Mouse (Mus musculus) thymus, adult 2 months (tissue): Measurements from ENCODE around the gene Tgfbr2. TPM values are rescaled to one million over a fixed set of nuclear protein-coding genes. Genes with fewer than 3 reads are reported as not detected.

Source experiments
- DNase-seq: peaks from one replicate; pipeline ENCODE4 v3.0.0; 2021
- H3K27ac ChIP-seq: fragments of 200-500 bp; 2 replicates; pipeline ENCODE4 v1.5.1; 2012; ENCODE audit warnings: low read length, control low read depth; ENCODE audit not compliant: control insufficient read depth, insufficient read depth
- H3K27me3 ChIP-seq: fragments of 200-500 bp; 2 replicates; pipeline ENCODE4 v1.6.1; 2012; ENCODE audit warnings: mild to moderate bottlenecking, low read length, moderate library complexity, mixed read lengths; ENCODE audit not compliant: control insufficient read depth, insufficient read depth
- H3K36me3 ChIP-seq: fragments of 200-500 bp; 2 replicates; pipeline ENCODE4 v1.6.1; 2012; ENCODE audit warnings: mild to moderate bottlenecking, low read length, moderate library complexity; ENCODE audit not compliant: control insufficient read depth, insufficient read depth
- H3K4me1 ChIP-seq: fragments of 200-500 bp; replicated peaks from 2 replicates; pipeline ENCODE4 v1.6.1; 2012; ENCODE audit warnings: low read length; ENCODE audit not compliant: control insufficient read depth, insufficient read depth
- H3K4me3 ChIP-seq: fragments of 200-500 bp; 2 replicates; pipeline ENCODE4 v1.5.1; 2012; ENCODE audit warnings: mild to moderate bottlenecking, low read length, control low read depth, moderate library complexity; ENCODE audit not compliant: control insufficient read depth, insufficient read depth
- CTCF ChIP-seq: fragments of 200-500 bp; IDR thresholded peaks from 2 replicates; pipeline ENCODE4 v1.5.1; 2012; ENCODE audit warnings: mild to moderate bottlenecking, control low read depth, low read length, moderate library complexity, borderline replicate concordance; ENCODE audit not compliant: control insufficient read depth, poor library complexity, insufficient read depth; ENCODE audit errors: extremely low read depth
- POLR2A ChIP-seq: fragments of 200-500 bp; IDR thresholded peaks from 2 replicates; pipeline ENCODE4 v1.6.1; 2012; ENCODE audit warnings: mild to moderate bottlenecking, low read length, control low read depth, moderate library complexity; ENCODE audit not compliant: control insufficient read depth, poor library complexity, insufficient read depth; ENCODE audit errors: extremely low read depth
- WGBS: fragments of 180-500 bp; shearing (Covaris S2); methylation state at CpG from one replicate; pipeline ENCODE4 v1.1.7; 2018; 5-methylcytosine and 5-hydroxymethylcytosine counted together
- polyA plus RNA-seq: library from polyadenylated mRNA; depleted of rRNA; stranded (reverse); fragments of >200 nt; gene quantifications from 2 replicates; pipeline ENCODE4 v1.2.3, GENCODE M21; 2012; rRNA removed

Gene Tgfbr2
- 57.2 and 60.1 TPM in 2 replicates for polyA plus RNA-seq

GRCm38 (mm10) chr9:116174481-116175461 lies at the start of gene Tgfbr2:
Tgfbr2 (minus strand) TSS chr9:116175360.
- Histone ChIP-seq H3K27me3 (no peaks in the 10 kb centered on the region), H3K27ac (peak within 1 kb of the TSS; percentile 94), H3K4me3 (peak within 1 kb of the TSS; percentile 98), H3K36me3 (no peaks in the 10 kb centered on the region), H3K4me1 (peaks cover 32% of the 10 kb centered on the region)
- under 1% methylated on average over 90 of the region's 90 CpGs for WGBS
- TF ChIP-seq CTCF (peak; percentile 16; the same call in 1 of the 2 replicates), POLR2A (peak; percentile 64)
- peak; percentile 86 for DNase-seq

DNA sequence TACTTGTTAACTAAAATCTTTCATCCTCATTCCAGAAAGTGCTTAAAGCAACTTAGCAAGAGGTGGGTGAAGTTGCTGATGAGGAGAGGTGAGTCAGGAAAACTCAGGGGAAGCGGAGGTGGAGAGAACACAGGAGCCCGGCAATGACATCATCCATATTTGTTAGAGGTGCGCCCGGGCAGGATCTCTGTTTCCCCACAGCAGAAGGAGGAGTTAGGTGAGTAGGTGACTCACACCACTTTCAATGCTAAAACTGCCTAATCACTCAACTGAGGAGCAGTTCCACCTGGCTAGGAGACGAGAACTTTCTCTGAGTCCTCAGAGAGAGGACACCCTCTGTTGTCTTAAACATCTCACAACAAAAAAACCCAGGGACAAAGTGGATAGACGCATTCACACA lies 48.2 kb upstream of the Tgfbr2 start:
- 63% methylated on average over 6 of the region's 6 CpGs for WGBS
- Histone ChIP-seq H3K4me3 (no peak overlapping the region), H3K27ac (no peak overlapping the region), H3K4me1 (peaks cover 8% of the 10 kb centered on the region), H3K27me3 (no peaks in the 10 kb centered on the region), H3K36me3 (no peaks in the 10 kb centered on the region)
- TF ChIP-seq POLR2A (no peak), CTCF (no peak)
- DNase-seq: no peak

DNA sequence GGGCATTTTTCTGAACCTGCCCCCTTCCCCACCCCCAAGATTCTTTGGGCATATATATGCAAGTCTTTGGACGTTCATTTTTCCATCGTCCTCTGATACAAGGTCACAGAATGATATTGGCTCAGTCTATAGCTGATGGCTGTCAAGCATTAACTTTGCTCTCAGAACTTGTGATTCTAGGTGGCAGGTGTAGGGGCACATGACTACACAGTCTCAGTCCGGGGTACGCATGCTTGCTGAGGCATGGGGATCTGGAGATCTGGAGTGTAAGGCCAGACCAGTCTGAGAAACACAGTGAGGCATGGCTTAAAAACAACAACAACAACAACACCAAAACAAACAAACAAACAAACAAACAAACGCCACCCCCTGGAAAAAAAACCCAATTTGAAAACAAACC lies 47.5 kb upstream of the Tgfbr2 start:
- Histone ChIP-seq H3K4me1 (peaks cover 8% of the 10 kb centered on the region), H3K36me3 (no peaks in the 10 kb centered on the region), H3K4me3 (no peak overlapping the region), H3K27me3 (no peaks in the 10 kb centered on the region), H3K27ac (no peak overlapping the region)
- WGBS: 97% methylated on average over 5 of the region's 5 CpGs
- DNase-seq: no peak
- TF ChIP-seq CTCF: no peak
- no peak for TF ChIP-seq POLR2A

DNA sequence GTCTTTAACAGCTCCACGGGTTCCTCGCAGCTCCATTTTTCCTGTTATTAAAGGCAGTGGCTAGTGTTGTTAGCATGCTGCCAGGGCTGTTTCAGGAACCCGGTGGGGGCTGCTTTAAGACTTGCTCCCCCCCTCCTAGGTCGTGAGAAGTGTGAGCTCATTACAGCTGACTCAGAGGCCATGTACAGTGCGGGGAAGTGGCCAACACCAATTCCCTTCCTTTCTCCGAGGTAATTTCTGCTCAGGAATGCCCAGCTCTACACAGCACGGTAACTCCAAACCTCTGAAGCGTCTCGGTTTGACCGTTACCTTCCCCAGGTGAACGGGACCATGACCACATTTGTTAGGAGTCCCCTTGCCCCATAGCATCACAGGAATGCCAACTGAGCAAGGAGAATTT lies 46.8 kb upstream of the Tgfbr2 start:
- TF ChIP-seq POLR2A (no peak), CTCF (no peak)
- H3K36me3 ChIP-seq: no peaks in the 10 kb centered on the region
- 77% methylated on average over 11 of the region's 11 CpGs for WGBS
- DNase-seq: no peak
- H3K4me3 ChIP-seq: no peak overlapping the region
- H3K4me1 ChIP-seq: peaks cover 8% of the 10 kb centered on the region
- H3K27me3 ChIP-seq: no peaks in the 10 kb centered on the region
- H3K27ac ChIP-seq: no peak overlapping the region

DNA sequence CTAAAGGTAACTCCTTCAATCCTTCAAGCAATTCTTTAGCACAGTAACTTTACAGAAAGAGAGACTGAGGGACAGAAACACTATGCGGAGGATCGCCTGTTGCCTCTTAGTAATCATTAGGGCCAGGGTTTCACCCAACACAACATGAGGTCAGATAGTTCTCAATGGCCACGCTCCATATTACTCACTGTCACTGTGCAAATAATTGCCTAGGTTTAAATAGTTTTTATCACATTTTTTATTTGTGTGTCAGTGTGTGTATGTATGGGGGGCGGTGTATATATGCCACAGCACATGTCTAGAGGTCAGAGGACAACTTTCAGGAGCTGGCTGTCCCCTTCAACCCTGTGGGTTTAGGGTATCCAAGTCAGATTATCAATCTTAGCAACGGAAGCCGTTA lies 46.4 kb upstream of the Tgfbr2 start:
- TF ChIP-seq CTCF (no peak), POLR2A (no peak)
- Histone ChIP-seq H3K27ac (no peak overlapping the region), H3K4me3 (no peak overlapping the region), H3K36me3 (no peaks in the 10 kb centered on the region), H3K4me1 (peaks cover 11% of the 10 kb centered on the region), H3K27me3 (no peaks in the 10 kb centered on the region)
- no peak for DNase-seq
- WGBS: 98% methylated on average over 6 of the region's 6 CpGs

DNA sequence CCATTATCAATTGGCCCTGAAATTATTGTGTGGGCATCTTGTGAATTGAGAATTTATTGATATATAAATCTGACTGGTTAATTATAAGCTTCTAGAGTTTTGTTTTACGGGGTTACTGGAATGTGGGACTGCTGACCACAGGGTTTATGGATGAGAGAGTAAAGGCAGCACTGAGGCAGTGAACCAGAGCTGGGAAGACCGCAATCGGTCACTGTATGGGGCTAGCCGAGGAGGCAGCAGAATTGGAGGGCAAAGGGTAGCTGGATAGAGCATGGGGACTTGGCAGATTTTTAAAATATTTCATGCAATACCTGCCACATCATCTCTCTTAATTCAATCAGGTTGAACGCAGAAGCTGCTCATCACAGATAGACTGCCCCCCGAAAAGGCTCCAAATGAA lies 45.5 kb upstream of the Tgfbr2 start:
- WGBS: 98% methylated on average over 6 of the region's 6 CpGs
- no peak overlapping the region for H3K27ac ChIP-seq
- no peak for TF ChIP-seq CTCF
- no peak for TF ChIP-seq POLR2A
- no peak overlapping the region for H3K4me3 ChIP-seq
- no peaks in the 10 kb centered on the region for H3K36me3 ChIP-seq
- no peaks in the 10 kb centered on the region for H3K27me3 ChIP-seq
- no peak for DNase-seq
- peaks cover 15% of the 10 kb centered on the region for H3K4me1 ChIP-seq
